Mouse (Mus musculus) layer of hippocampus, postnatal 36 days (tissue): ENCODE results near the gene Frs3. TPM values are rescaled to one million over a fixed set of nuclear protein-coding genes. Genes with fewer than 3 reads are reported as not detected.

Experiments
- DNase-seq, 2 experiments: peaks; one replicate each; pipeline ENCODE4 v3.0.0; 2022
- total RNA-seq, 2 experiments: library from RNA; stranded (reverse); gene quantifications; 2 replicates each; pipeline ENCODE4 v1.2.3; 2021

The Frs3 gene
- total RNA-seq, 2 experiments from 2014 or later, result 24.2 to 25.9 TPM

DNA sequence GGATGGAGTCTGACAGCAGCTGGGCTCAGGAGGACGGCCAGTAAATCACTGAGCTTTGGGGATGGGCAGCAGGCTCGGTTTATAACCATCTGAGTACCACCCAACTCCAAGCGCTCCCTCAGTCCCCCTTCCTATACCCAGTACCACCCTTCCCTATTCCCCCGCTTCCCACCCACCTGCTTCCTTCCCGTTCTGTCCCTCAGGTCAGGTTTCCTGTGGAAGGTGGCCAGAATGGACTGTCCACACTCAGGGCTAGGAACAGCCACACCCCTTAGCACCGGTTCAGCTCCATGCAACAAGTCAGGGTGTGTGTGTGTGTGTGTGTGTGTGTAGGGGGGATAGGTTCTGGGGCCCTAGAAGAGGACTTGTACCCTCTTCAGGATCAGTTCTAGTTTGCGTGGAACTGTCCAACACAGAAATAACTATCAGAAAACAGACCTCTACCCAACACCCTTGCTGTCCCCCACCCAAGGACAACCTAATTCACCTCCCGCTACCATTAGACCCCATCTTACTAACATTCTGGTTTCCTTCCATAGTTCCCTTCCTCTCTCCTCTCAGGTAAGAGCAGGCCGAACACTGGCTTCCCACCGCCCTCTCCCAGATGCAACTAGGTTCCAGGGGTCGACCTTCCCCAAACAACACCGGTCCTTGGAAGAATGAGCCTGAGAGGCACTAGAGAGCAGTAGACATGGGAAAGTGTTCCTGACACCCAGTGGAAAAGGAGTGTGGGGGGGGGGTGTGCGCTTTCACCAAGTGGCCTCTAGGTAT lies 5.0 kb downstream of the Frs3 start:
- no peak for DNase-seq

DNA sequence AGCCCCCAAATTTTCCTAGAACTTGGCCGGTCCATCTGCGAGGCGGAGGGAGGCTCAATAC lies 5.4 kb downstream of the Frs3 start, which contains the start of gene Gm21981:
Gene Gm21981 (minus strand): TSS at position 14 of the 61 bp plus-strand sequence.
- DNase-seq, result no peak

DNA sequence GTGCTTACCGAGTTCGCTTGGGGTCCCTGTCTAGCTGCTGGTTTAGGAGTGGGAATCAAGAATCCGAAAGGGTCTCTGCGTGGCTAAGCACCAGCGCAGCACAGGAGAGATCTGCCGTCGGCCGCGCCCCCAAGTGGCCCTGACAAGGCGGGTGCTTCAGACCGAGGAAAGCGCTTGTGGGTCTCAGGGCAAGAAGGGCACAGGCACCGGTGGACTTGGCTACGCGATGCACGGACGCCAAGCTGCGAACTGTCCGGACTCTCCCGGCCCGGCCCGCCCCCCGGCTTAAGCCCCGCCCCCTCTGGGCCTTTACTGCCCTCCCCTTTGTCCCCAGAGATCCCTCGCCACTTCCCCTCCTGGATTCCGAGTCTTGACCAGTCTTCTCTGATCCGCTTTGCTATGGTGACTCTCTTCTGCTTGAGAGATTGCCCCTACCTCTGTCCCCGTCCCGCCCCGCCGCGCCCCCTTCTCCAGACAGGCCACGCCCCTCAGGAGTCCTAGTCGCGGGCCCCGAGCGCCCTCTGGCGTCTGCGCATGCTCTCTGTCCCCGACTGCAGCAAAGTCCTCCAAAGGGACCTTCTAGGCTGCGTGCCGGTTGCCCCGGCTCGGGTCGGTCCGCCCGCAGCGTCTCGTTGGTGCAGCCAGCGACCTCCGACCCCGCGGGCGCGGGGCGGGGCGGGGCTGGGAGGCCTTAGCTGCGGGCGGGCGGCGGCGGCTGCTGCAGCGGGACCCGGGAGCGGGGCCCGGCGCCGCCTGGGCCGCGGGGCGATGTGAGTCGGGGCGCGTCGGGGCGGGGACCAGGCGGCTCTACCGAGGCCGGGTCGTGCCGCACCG lies 5.9 kb downstream of the Frs3 start, which contains the start of gene Prickle4:
Gene Prickle4 (minus strand): TSS at position 234 of the 834 bp plus-strand sequence.
- DNase-seq, result peak; percentile 96

DNA sequence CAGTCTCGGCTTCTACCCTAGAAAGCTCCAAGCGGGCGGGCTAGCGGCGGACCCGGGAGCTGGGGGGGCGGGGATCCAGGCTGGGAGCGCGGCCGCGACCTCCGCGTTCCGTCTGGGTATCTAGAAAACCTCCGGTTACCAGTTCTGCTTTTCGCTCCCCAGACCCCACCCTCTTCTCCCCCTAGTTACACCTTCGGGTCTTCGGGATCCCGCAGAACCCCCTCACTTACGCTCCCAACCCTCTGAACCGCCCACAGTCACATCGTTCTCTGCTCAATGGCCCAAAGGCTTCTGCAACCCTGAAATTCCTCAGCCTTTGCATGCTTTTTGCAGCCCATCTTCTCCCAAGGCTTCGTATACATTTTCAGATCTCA lies 6.5 kb downstream of the Frs3 start:
- no peak for DNase-seq

DNA sequence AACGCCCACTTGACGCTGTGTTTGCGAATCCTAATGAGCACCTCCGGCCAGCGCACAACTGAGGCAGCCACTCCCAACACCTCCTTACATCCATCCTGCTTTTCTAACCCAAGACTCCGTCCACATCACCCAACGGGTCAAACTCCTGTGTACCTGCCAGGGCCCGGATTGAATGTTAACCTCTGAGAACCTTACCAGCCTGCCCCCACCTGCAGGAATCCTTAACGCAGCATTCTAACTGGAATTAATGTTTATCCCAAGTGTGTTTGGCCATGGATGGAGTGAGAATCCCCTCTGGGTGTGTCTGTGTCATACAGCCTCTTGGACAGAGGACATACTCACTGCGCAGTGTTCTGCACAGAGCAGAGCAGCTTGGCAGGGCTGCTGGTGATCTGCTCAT lies 9.3 kb downstream of the Frs3 start:
- DNase-seq, result no peak

DNA sequence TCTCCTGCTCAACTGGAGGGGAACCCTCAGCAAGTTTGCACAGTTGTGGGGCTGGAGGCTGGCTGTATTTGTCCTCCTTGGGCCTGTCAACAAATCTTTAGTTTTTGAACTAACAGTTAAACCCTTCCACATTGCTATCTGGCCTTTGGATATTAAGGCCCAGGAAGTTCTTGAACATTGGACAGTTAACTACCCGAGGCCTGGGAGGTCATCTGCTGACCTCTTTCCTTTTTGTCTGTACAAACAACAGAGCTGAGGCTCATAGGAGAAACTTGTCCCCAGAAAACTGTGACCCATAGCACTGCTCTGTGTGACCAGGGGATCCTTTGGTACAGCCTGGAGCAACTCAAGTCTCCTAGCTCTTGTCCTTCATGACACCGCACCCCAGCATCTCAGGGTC lies 10.2 kb downstream of the Frs3 start:
- DNase-seq, result no peak

DNA sequence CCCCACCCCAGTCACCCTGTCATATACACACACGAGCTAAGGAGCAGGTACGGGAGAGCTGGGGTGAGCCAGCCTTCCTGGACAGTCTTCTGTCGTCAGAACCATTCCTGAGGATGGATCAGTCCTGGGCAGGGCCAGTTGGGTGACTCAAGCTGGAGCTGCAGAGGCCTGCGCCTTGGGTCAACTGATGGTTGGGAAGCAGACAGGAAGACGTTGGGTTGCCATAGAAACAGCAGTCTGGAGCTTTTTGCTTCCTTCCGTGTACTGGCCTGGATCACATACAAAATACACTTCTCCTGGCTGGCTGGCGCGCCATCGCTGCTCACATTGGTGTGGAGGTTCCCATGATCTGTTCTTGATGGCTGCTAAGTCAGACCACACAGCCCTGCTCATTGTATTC lies 13.0 kb downstream of the Frs3 start:
- no peak for DNase-seq

DNA sequence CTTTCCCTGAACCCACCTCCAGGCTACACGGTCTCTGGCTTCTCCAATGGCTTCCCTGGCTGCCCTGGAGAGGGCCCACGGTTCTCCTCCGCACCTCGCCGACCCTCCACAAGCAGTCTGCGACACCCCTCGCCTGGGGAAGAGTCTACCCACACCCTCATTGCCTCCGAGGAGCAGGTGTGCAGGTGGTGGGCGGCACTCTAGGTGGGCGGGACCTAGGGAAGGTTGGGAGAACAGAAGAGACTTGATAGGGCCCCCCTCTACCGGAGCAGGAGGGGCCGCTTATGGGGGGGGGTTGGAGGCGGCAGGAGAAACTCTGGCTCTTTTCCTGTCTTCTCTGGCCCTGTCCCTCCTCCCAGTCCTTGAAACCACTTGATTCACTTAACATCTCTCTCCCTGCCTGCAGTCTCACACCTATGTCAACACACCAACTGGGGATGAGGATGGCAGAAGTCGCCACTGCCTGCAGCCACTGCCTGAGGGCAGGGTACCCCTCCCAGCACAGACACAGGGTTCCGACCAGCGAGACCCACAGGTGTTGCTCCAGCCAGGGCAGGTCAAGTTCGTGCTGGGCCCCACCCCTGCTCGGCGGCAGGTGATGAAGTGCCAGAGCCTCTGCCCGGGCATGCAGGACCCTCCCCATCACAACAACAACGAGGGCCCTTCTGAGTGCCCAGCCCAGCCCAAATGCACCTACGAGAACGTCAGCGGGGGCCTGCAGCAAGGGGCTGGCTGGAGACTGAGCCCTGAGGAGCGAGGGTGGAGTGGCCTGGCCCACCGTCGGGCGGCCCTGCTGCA lies 13.9 kb downstream of the Frs3 start:
- DNase-seq, result no peak

DNA sequence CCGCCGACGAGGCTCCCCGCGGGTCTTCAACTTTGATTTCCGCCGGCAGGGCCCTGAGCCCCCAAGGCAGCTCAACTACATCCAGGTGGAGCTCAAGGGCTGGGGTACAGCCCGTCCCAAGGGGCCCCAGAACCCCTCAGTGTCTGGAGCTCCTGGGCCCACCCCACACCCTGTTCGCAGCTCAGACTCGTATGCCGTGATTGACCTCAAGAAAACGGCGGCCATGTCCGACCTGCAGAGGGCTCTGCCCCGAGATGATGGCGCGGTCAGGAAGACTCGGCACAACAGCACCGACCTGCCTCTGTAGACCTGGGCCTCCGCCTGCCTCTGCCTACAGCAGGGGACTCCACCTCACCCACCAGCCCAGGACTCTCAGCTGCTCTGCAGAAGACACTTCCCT lies 14.7 kb downstream of the Frs3 start:
- no peak for DNase-seq

DNA sequence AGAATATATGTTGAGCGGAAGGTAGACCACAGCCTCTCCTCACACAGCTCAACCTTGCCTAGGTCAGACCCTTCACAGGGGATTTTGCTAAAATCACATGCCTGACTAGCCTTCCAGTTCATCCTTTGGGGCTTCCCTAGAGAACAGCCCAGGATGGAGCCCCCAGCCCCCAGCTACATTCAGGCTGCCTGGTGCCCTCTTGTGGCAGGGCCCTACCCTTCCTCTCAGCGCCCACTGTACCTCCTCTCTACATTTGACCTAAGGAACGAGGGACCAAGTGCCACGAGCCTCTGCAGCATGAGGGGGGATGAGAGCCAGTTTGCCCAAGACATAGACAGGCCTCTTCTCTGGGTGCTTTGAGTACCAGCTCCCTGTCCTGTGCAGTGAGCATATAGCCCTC lies 15.9 kb downstream of the Frs3 start:
- no peak for DNase-seq

DNA sequence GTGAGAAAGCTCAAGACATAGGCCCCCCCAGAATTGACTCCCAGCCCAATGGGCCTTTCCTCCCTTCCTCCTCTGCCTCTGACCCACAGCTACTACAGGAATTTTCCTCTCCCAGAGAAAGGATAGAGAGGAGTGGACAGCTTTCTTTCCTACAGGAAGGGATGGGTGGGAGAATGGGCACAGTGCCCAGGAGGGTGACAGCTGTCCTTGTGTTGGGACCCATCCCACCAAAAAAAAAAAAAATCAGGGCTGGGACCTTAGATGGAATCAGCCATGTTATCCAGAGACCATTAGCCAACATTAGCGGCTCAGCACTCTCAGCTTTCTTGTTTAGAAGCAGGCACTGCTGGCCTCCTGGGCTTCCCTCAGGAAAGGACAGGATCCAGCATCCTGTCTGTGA lies 17.4 kb downstream of the Frs3 start:
- no peak for DNase-seq

DNA sequence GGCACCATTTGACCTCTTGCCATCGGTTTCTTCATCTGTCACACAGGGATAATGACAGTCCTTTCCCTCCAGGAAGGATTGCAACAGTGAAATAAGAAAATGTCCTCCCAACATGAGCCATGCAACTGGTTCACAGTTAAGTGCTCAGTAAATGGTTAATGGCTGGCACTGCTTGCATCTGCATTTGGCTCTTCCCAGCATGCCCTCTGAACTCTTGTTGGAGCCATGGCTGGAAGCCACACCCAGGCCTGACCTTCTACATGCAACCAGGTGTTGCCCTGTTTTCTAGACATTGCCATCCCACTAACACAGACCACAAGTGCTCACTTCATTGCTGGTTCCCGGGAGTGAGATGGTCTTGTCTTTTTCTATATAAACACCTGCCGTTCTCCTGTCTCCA lies 19.1 kb downstream of the Frs3 start:
- DNase-seq, result no peak

DNA sequence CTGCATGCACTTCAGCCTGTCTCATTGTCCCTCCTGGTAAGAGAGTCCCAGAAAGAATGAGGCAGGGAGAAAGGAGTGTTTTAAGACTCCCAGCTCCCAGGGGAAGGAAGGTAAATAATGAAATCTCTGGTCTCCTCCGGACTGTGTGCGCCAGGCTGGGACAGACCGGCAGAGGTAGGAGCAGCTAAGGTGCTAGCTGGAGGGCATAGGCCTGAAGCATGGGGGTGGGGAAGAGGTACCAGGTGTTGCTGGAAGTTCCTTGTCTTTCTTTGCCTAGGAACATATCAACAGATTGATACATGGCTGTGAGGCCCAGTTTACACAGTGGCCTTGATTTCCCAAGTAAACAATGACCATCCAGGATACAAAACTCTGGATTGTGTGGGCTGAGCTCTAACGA lies 20.1 kb downstream of the Frs3 start:
- DNase-seq, result no peak

DNA sequence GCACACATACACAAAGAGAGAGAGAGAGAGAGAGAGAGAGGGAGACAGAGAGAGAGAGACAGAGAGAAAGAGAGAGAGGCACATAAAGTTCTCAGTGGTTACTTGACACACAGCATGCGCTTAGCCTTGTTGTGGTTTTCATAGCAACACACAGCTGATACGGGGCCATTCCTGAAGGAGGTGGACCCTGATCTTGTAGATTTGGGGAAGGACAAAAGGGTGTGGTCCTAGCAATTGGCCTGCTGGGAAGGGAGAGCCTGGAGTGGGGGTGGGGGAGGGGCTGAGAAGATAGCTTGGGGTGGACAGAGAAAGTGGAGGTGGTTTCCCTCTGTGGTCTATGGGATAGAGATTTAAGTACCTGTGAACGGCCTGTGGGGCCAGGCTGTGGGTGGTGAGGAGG lies 21.2 kb downstream of the Frs3 start:
- DNase-seq, result no peak

DNA sequence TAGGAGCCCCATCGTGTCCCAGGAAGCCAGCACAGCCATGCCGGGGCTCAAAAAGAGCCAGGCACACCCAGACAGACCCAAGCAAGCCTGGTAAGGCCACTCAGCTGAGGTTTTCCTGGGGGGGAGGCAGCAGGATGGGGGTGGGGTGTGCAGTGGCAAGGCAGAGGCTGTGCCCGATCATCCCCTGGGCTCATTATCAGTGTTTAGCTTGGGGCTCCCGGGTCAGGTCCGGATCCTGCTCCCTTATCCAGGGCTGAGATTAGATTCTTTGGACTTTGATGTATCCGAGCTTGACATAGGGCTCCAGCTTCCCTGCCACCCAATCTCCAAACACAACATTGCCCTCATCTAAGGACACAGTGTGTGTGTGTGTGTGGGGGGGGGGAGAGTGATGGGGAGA lies 23.1 kb downstream of the Frs3 start:
- DNase-seq, result no peak

DNA sequence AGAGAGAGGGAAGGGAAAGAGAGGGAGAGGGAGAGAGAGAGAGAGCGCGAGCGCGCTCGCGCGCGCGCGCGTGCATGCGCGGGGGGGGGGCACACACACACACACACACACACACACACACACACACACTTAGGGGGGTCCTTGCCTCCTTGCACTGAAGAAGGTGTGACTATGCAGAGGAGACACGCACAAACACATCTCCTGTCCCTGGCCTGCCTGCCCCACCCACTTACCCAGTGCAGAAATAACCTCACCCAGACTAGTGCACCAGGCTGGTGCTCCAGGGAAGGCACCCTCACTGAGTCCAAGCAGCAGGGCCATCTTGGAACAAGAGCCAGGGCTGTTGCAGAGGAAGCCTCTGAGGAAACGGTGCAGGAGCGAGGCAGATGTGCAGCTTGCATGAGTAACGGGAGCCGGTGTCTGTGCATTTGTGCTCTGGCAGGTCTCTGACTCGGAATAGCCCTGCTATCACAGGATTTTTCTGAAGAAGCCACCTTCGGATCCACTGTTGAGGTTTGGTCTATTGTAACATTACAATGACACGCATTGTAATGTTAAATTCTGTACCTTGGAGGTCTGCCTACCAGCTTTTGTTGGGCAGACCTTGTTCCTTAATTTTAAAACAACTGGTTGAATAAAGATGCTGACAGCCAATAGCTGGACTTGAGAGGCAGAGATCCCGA lies 24.2 kb downstream of the Frs3 start:
- DNase-seq, result no peak

DNA sequence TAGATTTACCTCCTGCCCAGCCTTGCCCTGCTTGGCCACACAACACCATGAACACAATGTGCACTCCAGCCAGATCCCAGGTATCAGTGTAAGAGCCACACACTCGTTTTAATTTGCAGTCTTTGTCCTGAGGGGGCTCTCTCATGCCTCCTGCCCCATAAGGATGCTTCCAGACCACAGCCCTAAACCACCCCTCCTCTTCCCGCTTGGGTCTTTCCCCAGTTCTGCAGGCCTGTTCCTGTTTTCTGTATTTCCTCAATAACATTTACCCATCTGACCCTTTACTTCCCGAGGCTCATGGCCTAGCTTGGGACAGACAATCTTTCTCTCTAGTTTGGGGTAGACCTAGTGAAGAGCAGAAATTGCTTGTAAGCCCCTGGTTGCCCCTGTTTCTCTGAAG lies 26.2 kb downstream of the Frs3 start:
- DNase-seq, result no peak

DNA sequence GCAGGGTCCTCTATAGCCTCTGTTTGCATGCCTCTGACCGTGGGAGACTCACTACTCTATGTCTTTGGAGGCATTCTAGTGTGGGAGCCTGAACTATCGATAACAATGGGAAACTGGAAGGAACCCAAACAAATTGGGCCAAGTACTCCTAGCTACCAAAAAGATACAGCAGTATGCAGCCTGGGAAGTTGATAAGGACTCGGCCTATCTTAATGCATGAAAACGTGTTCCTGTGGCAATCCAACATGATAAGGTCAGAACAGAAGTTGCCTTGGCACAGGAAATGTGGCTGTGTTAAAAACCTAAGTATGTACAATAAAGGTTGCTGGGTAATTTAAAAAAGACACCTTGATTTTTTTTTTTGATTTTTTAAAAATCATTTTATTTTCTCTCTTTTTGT lies 32.4 kb downstream of the Frs3 start:
- DNase-seq, result no peak

DNA sequence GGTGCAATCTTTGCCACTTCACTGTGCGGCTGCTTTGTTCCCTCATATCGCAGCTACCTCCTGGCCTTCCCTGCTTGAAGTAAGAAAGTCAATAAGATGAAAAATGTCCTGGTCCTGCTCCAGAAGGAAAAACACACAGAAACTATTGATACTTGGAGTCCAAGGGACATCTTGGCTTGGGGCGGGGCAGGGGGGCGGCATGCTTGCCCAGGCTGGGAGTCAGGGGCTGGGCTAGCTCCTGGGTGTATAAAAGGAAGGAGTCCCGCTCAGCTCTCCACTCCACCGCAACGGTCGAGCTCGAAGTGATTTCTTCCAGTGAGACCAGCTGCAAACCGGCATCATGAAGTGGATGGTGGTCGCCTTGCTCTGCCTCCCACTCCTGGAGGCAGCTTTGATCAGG lies 37.7 kb downstream of the Frs3 start, which contains the start of gene Pgc:
Gene Pgc (plus strand): TSS at position 277 of the 400 bp plus-strand sequence.
- DNase-seq, result no peak

DNA sequence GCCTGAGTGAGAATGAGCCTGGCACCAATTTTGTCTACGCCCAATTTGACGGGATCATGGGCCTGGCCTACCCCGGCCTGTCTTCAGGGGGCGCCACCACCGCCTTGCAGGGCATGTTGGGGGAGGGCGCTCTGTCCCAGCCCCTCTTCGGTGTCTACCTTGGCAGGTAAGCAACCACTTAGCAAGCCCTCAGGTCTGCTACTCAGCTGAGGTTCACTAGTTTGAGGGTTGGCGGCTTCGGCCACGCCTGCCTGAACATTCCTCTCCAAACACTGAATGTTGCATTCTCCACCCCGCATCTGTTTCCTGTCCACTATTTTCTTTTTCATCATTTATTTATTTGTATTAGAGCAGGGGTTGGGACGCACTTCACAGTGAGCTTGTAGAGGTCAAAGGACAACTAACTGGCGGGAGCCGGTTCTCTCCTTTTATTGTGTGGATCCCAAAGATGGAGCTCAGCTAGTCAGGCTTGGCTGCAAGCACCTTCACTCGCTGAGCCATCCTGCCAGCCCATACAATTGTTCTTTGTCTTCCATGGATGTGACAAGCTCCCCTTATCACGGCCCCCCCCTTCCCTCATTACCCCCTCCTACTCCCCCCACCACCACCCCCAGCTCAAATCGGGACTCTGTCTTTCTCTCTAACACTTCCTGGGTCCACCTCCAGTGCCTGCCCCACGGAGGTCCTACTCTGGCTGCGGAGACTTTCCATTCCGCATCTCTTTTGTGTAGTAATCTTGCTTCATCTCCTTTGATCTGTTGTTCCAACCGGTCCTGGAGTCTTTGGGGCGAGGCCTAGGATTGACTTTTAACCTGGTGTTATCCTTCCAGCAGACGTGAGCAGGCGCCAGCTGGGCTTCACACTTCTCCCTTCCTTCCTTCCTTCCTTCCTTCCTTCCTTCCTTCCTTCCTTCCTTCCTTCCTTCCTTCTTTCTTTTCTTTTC lies 42.1 kb downstream of the Frs3 start:
- DNase-seq, result no peak

DNA sequence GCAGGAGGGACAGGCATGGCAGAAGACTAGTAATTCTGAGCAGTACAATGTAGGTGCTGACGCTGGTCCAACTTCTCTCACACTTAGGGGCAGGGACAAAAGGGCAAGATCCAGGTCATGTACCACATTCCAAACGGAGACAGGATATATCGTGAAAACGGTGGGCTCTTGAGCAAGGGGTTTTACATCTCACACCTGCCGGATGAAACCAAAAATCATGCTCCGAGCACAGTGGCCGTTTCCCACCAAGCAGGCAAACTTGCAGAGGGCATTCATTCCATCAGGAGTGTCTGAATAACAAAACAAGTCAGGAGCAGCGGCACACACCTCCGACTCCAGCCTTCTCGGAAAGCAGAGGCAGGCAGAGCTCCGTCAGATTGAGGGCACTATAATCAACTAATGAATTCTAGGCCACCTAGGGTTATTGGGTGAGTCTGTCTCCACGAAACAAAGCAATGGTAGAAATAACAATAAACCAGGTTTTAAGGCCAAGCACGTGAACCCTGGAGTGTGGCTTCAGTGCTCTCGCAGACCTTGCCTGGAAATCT lies 46.8 kb downstream of the Frs3 start:
- no peak for DNase-seq

DNA sequence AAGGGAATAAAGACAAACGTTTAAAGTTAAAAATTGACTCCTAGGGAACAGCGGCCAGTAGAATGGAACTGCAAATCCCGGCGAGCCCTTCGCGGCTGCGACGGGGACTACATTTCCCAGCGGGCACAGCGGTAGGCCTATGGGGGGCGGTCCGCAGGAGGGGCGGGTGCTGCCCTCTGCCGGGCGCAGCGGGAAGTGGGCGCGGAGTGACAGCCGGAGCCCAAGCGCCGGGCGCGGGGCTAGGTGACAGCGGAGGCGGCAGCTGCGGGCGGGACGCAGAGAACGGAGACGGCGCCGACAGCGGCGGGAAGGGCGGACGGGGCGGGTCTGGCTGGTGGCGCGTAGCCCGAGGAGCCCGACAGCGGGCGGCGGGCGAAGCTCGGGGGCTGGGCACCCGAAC lies 48.0 kb downstream of the Frs3 start, which contains the start of gene Tfeb:
Gene Tfeb (plus strand): TSS at position 175 of the 400 bp plus-strand sequence.
- peak; percentile 96 to 97 for DNase-seq
